Mouse (Mus musculus) 3T3-L1 (cell line): ENCODE results near the gene Selenop.

Source experiments
- DNase-seq: peaks from one replicate; pipeline ENCODE4 v3.0.0-alpha.2; 2015; ENCODE audit warnings: low read depth, low spot score

Gene Selenop

GRCm38 (mm10) chr15:3270646-3271077, 2.3 kb downstream of the Selenop start:
- DNase-seq: peak; percentile 85

GRCm38 (mm10) chr15:3271216-3271615, 2.9 kb downstream of the Selenop start:
- peak; percentile 50 for DNase-seq

GRCm38 (mm10) chr15:3273191-3273590, 4.8 kb downstream of the Selenop start:
- no peak for DNase-seq

- no peak for DNase-seq
These were observed 9.0 kb downstream of the Selenop start for GRCm38 (mm10) chr15:3277391-3277790.

GRCm38 (mm10) chr15:3279242-3279641, 10.9 kb downstream of the Selenop start:
- no peak for DNase-seq

- peak; percentile 65 for DNase-seq
These were observed 12.9 kb downstream of the Selenop start for GRCm38 (mm10) chr15:3281216-3281615.

- no peak for DNase-seq
These were observed 13.4 kb downstream of the Selenop start for GRCm38 (mm10) chr15:3281737-3282136.

GRCm38 (mm10) chr15:3286032-3286431, 17.7 kb downstream of the Selenop start:
- no peak for DNase-seq

- DNase-seq: peak; percentile 35
These were observed 22.1 kb downstream of the Selenop start for GRCm38 (mm10) chr15:3290435-3290834.

- DNase-seq: no peak
These were observed 25.1 kb downstream of the Selenop start for GRCm38 (mm10) chr15:3293477-3293876.

- DNase-seq: peak; percentile 53
These were observed 27.6 kb downstream of the Selenop start for GRCm38 (mm10) chr15:3295986-3296385.

- no peak for DNase-seq
These were observed 29.3 kb downstream of the Selenop start for GRCm38 (mm10) chr15:3297615-3298014.

GRCm38 (mm10) chr15:3300361-3301100, 32.2 kb downstream of the Selenop start:
- DNase-seq: peak; percentile 71

- DNase-seq: no peak
These were observed 35.1 kb downstream of the Selenop start, which contains the start of gene Ccdc152 for GRCm38 (mm10) chr15:3303426-3303825. Ccdc152 (minus strand) TSS chr15:3303526.

GRCm38 (mm10) chr15:3309856-3310255, 41.5 kb downstream of the Selenop start:
- no peak for DNase-seq

GRCm38 (mm10) chr15:3312937-3313336, 44.6 kb downstream of the Selenop start:
- DNase-seq: peak; percentile 21

GRCm38 (mm10) chr15:3316617-3317016, 48.3 kb downstream of the Selenop start:
- DNase-seq: no peak

- DNase-seq: peak; percentile 38
These were observed 51.6 kb downstream of the Selenop start for GRCm38 (mm10) chr15:3319929-3320328.

GRCm38 (mm10) chr15:3323041-3323440, 54.7 kb downstream of the Selenop start:
- DNase-seq: no peak
